Mouse (Mus musculus): ENCODE measurements around the gene Pnpla3. TPM values are rescaled to one million over a fixed set of nuclear protein-coding genes. Genes with fewer than 3 reads are reported as not detected.
"Not testable (repeated sequence)": the region's sequence is repeated elsewhere in the genome, so short reads cannot be mapped to it uniquely, and the experiment has no call there.

The Pnpla3 gene
- polyA plus RNA-seq, 1 experiment from 2014 or later, result 3.0 TPM

GRCm38 (mm10) chr15:84139592-84140005 is 28.0 kb upstream of the Pnpla3 start:
- no peaks in the 10 kb centered on the region for H3K9me3 ChIP-seq (replicated peaks)
- H3K27ac ChIP-seq, result no peak overlapping the region
- WGBS, result 86% methylated on average over 5 of the region's 5 CpGs
- no peaks in the 10 kb centered on the region for H3K27me3 ChIP-seq
- no peak overlapping the region for H3K9ac ChIP-seq
- H3K36me3 ChIP-seq, result no peaks in the 10 kb centered on the region
- ATAC-seq (ENCODE audit: low FRiP score), result no peak
- H3K4me1 ChIP-seq, result peaks cover 16% of the 10 kb centered on the region
- H3K4me2 ChIP-seq (replicated peaks), result no peak overlapping the region
- H3K4me3 ChIP-seq, result no peak overlapping the region

- no peak for ATAC-seq (ENCODE audit: low FRiP score)
Observed at GRCm38 (mm10) chr15:84140109-84140508, 27.5 kb upstream of the Pnpla3 start.

DNA sequence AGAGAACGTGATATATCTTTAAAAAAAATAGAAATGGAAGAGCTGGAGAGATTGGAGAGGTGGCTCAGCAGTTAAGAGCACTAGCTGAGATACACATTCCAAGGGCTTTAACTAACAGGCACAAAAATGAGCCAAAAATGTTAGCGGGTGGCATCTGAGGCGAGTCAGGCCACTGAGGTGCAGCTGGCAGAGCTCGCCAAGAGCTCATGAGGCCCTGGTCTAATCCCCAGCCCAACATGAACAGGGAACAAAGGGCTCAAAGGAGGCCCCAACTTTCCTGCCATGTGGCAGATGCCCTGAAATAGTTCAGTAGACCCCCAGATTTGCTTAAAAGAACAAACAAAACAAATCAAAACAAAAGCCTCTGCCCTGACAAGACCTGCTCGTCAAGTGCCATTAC is 26.7 kb upstream of the Pnpla3 start:
- Histone ChIP-seq H3K4me2 (replicated peaks) (no peak overlapping the region), H3K9me3 (replicated peaks) (no peaks in the 10 kb centered on the region), H3K9ac (no peak overlapping the region), H3K27ac (no peak overlapping the region), H3K4me3 (no peak overlapping the region), H3K36me3 (no peaks in the 10 kb centered on the region), H3K27me3 (no peaks in the 10 kb centered on the region; the same call in 1 of the 2 replicates), H3K4me1 (peaks cover 16% of the 10 kb centered on the region)
- no peak for ATAC-seq (ENCODE audit: low FRiP score)
- WGBS, result 74% methylated on average over 5 of the region's 5 CpGs

More at GRCm38 (mm10) chr15:84140109-84140508, 27.5 kb upstream of the Pnpla3 start:
- Histone ChIP-seq H3K9ac (no peak overlapping the region), H3K27me3 (no peaks in the 10 kb centered on the region; the same call in 1 of the 2 replicates), H3K4me1 (peaks cover 16% of the 10 kb centered on the region), H3K4me2 (replicated peaks) (no peak overlapping the region), H3K4me3 (no peak overlapping the region), H3K36me3 (no peaks in the 10 kb centered on the region), H3K27ac (no peak overlapping the region), H3K9me3 (replicated peaks) (no peaks in the 10 kb centered on the region)
- WGBS, result 64% methylated on average over 3 of the region's 3 CpGs

DNA sequence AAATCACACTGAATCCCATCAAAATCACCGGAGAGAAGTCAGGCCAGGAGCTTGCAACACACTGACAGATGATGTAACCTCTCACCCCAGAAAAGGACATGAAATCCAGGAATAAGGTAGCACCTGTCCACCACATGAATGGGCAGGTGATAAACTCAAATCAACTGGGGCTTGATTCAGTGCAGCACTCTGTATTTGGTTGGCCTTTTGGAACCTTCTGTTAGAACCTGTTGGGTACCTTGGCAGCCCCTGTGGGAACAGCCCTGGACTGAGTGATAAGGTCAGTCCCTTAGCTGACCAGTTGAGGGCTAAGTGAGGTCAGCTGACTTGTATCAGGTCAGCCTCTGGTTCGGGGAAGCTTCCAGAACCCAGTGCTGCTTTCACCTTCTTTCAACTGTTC is 11.5 kb upstream of the Pnpla3 start:
- Histone ChIP-seq H3K27me3 (no peaks in the 10 kb centered on the region), H3K4me2 (replicated peaks) (no peak overlapping the region), H3K36me3 (no peaks in the 10 kb centered on the region), H3K9ac (no peak overlapping the region), H3K9me3 (replicated peaks) (no peaks in the 10 kb centered on the region), H3K27ac (no peak overlapping the region), H3K4me3 (no peak overlapping the region), H3K4me1 (no peaks in the 10 kb centered on the region)
- ATAC-seq (ENCODE audit: low FRiP score), result no peak
- WGBS, result 89% methylated on average over 2 of the region's 2 CpGs

- not testable (repeated sequence) for H3K4me2 ChIP-seq (replicated peaks); H3K4me3 ChIP-seq; ATAC-seq (ENCODE audit: low FRiP score); H3K27me3 ChIP-seq; H3K9me3 ChIP-seq (replicated peaks); H3K4me1 ChIP-seq; H3K36me3 ChIP-seq; H3K27ac ChIP-seq; H3K9ac ChIP-seq
- 86% methylated on average over 6 of the region's 6 CpGs for WGBS
Observed at GRCm38 (mm10) chr15:84157530-84157929, 10.1 kb upstream of the Pnpla3 start.

DNA sequence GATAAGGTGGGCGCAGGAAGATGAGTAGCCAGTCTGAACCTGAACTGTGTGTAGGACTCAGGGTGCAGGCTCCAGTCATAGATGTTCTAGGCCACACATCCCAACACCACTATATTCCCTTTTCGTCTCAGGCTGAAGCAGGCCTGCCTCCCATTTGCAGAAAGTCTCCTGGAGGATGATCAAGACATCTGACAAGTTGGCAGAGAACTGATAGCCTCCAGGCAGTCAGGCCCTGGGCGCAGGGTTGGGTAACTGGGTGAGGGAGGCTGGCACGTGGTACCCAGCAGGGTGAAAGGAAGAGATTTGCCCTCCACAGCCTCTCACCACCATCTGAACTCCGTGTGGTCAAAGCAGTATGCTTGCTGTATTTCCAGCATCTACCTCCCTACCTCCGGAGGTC is 5.8 kb upstream of the Pnpla3 start:
- Histone ChIP-seq H3K4me2 (replicated peaks) (no peak overlapping the region), H3K9me3 (replicated peaks) (no peaks in the 10 kb centered on the region), H3K27me3 (no peaks in the 10 kb centered on the region), H3K9ac (no peak overlapping the region), H3K4me3 (no peak overlapping the region), H3K4me1 (0 out of 2 replicates have a peak, but pooled peaks cover under 1% of the 10 kb centered on the region), H3K36me3 (no peaks in the 10 kb centered on the region), H3K27ac (no peak overlapping the region)
- WGBS, result 85% methylated on average over 6 of the region's 6 CpGs
- no peak for ATAC-seq (ENCODE audit: low FRiP score)

GRCm38 (mm10) chr15:84166818-84167217 is 819 bp upstream of the Pnpla3 start:
- peak overlapping the region; percentile 98; the same call in 1 of the 2 replicates for H3K4me2 ChIP-seq (replicated peaks)
- no peak overlapping the region for H3K27ac ChIP-seq
- 71% methylated on average over 6 of the region's 6 CpGs for WGBS
- no peak for ATAC-seq (ENCODE audit: low FRiP score)
- no peak overlapping the region for H3K4me3 ChIP-seq
- H3K9me3 ChIP-seq (replicated peaks), result no peaks in the 10 kb centered on the region
- no peaks in the 10 kb centered on the region for H3K36me3 ChIP-seq
- peaks cover 13% of the 10 kb centered on the region for H3K4me1 ChIP-seq
- peaks cover 15% of the 10 kb centered on the region for H3K27me3 ChIP-seq
- no peak overlapping the region for H3K9ac ChIP-seq

- peak; percentile 65 for ATAC-seq (ENCODE audit: low FRiP score)
- Histone ChIP-seq H3K4me3 (peak overlapping the region; percentile 56), H3K27ac (no peak overlapping the region)
Observed at GRCm38 (mm10) chr15:84168170-84169161, 829 bp downstream of the Pnpla3 start.

DNA sequence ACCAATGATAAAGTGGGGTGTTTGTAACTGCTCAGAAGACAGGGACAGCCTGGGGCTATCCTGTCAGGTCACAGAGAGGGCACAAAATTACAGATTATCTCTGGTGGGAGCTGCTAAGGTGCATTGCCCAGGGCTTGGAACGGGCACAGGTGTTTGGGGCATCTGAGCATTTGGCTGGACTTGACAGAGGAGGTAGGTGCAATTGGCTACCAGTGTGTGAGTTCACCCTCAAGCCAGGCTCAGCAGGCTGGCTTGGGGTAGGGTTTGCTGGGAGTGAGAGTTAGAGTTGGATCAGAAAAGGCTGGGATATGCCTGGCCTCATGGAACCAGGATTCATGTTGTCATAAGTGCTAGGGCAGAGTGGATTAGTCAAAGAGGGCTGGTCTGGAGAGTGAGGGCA is 1.9 kb downstream of the Pnpla3 start:
- H3K9ac ChIP-seq, result no peak overlapping the region
- peaks cover 13% of the 10 kb centered on the region for H3K4me1 ChIP-seq
- H3K36me3 ChIP-seq, result no peaks in the 10 kb centered on the region
- H3K9me3 ChIP-seq (replicated peaks), result no peaks in the 10 kb centered on the region
- WGBS, result 60% methylated on average over 1 of the region's 1 CpGs
- no peak overlapping the region for H3K4me3 ChIP-seq
- 0 out of 2 replicates have a peak overlapping the region, but pooled peaks have one; percentile 98 for H3K4me2 ChIP-seq (replicated peaks)
- peaks cover 15% of the 10 kb centered on the region for H3K27me3 ChIP-seq
- ATAC-seq (ENCODE audit: low FRiP score), result no peak
- no peak overlapping the region for H3K27ac ChIP-seq

More at GRCm38 (mm10) chr15:84168170-84169161, 829 bp downstream of the Pnpla3 start:
- Histone ChIP-seq H3K36me3 (no peaks in the 10 kb centered on the region), H3K4me1 (peaks cover 13% of the 10 kb centered on the region), H3K27me3 (peaks cover 15% of the 10 kb centered on the region), H3K9ac (peak overlapping the region; percentile 69), H3K4me2 (replicated peaks) (peak overlapping the region; percentile 98), H3K9me3 (replicated peaks) (no peaks in the 10 kb centered on the region)
- WGBS, result 2% methylated on average over 28 of the region's 28 CpGs

DNA sequence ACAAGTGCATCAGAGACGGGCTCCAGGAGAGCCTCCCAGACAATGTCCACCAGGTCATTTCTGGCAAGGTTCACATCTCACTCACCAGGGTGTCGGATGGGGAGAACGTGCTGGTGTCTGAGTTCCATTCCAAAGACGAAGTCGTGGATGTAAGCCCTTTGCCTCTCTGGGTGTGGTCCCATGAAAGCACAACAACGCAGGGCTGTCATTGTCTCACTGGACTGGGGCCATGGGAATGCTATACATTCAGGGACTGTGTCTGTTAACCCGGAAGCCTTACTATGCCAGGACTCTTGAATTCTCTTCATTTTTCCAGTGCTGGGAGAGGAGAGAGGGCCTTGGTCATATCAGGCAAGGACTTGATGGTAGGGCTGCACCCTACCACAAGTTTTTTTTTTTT is 3.5 kb downstream of the Pnpla3 start:
- H3K4me2 ChIP-seq (replicated peaks), result no peak overlapping the region
- H3K4me1 ChIP-seq, result peaks cover 13% of the 10 kb centered on the region
- WGBS, result 86% methylated on average over 7 of the region's 7 CpGs
- no peaks in the 10 kb centered on the region for H3K36me3 ChIP-seq
- H3K9ac ChIP-seq, result no peak overlapping the region
- H3K4me3 ChIP-seq, result no peak overlapping the region
- H3K27ac ChIP-seq, result no peak overlapping the region
- H3K9me3 ChIP-seq (replicated peaks), result no peaks in the 10 kb centered on the region
- peaks cover 15% of the 10 kb centered on the region for H3K27me3 ChIP-seq
- no peak for ATAC-seq (ENCODE audit: low FRiP score)

DNA sequence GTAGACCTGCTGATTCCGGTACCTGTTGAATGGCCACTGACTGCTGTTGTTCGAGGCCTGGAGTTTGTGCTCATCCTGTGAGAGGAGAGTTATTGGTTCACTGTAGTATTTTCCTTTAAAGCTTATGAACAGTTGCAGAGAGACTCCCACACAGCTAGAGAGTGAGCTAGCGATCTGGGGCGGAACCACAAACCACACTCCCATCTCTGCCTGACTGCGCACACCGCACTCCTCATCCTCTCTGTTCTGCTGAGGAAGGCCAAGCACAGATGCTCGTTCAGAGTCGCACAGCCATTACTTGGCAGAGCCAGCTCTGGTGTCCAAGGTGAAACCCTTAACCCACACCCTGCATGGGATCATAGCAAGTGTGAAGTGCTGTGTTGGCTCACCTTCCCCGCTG is 11.1 kb downstream of the Pnpla3 start:
- Histone ChIP-seq H3K36me3 (no peaks in the 10 kb centered on the region), H3K27ac (no peak overlapping the region), H3K9ac (no peak overlapping the region), H3K4me1 (no peaks in the 10 kb centered on the region), H3K27me3 (0 out of 2 replicates have a peak, but pooled peaks cover 3% of the 10 kb centered on the region), H3K4me3 (no peak overlapping the region), H3K9me3 (replicated peaks) (no peaks in the 10 kb centered on the region), H3K4me2 (replicated peaks) (no peak overlapping the region)
- no peak for ATAC-seq (ENCODE audit: low FRiP score)
- WGBS, result 92% methylated on average over 9 of the region's 9 CpGs

GRCm38 (mm10) chr15:84182000-84182399 is 14.4 kb downstream of the Pnpla3 start:
- H3K9me3 ChIP-seq (replicated peaks), result no peaks in the 10 kb centered on the region
- H3K27ac ChIP-seq, result no peak overlapping the region
- no peaks in the 10 kb centered on the region for H3K36me3 ChIP-seq
- 0 out of 2 replicates have a peak, but pooled peaks cover 3% of the 10 kb centered on the region for H3K27me3 ChIP-seq
- no peaks in the 10 kb centered on the region for H3K4me1 ChIP-seq
- no peak overlapping the region for H3K4me3 ChIP-seq
- H3K4me2 ChIP-seq (replicated peaks), result no peak overlapping the region
- 52% methylated on average over 6 of the region's 6 CpGs for WGBS
- H3K9ac ChIP-seq, result no peak overlapping the region
- no peak for ATAC-seq (ENCODE audit: low FRiP score)

Data from hindbrain, embryonic 12.5 days (tissue).